Mouse (Mus musculus) E14TG2a.4 (cell line): ENCODE data around the gene Tmx2.

ENCODE experiments used
- CTCF ChIP-seq: conservative IDR thresholded peaks from 2 replicates; pipeline ENCODE4 v1.5.1; 2014; ENCODE audit warnings: low read length
- NANOG ChIP-seq: IDR thresholded peaks from 2 replicates; pipeline ENCODE4 v1.6.1; 2014; ENCODE audit warnings: borderline replicate concordance, low read length, mixed read lengths
- POU5F1 ChIP-seq: IDR thresholded peaks from 2 replicates; pipeline ENCODE4 v1.6.1; 2014; ENCODE audit warnings: low read length, borderline replicate concordance

DNA sequence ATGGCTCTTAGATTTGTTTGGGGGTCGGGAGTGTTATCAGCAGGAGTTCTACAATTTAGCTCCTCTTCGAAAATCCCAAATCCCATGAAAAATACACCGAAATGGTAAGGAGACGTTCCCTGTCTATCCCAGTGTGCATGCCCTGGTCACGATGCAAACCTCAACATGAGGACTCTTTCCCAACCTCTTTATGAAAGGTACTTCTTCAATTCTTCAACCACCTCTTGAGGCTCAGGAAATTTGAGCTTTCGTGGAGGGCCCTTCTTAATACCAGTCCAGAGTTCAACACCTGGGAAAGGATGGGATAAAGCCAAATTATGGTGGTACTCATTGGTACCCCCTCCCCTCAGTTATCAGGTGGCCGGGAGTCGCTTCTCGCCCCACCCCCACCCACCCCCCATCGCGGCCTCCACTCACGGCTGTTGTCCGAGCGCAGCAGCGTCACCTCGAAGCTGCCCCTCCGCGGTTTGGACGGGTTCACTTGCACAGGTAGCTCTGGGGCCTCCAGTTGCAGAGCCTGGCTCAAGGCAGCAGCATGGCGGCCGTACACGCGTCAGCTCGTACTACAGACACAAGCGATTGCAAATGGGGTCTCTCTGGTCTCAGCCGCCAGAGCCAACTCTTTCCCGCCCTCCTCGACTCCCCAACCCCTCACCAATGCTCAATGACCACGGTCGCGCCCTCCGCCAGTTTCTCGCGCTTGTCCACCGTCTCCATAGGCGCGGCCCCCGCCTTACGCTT lies 8.9 kb downstream of the Tmx2 start:
- no peak for TF ChIP-seq CTCF
- TF ChIP-seq NANOG: no peak
- TF ChIP-seq POU5F1: no peak
